Mouse (Mus musculus) liver, postnatal 0 days (tissue): Measurements from ENCODE around the gene Lhfp. TPM values are rescaled to one million over a fixed set of nuclear protein-coding genes. Genes with fewer than 3 reads are reported as not detected.

Source experiments
- ATAC-seq: fragments of 200-750 bp; cut with Nextera tagmentation; 2 replicates; pipeline ENCODE4 v1.8.0; 2017; ENCODE audit warnings: mild to moderate bottlenecking, moderate library complexity
- DNase-seq: peaks from one replicate; pipeline ENCODE4 v3.0.0-alpha.2; 2016
- H3K27ac ChIP-seq: fragments of 300-500 bp; sonication (generic); 2 replicates; pipeline ENCODE4 v1.5.1; 2014; ENCODE audit warnings: antibody characterized with exemption, moderate library complexity, mild to moderate bottlenecking, low read depth
- H3K27me3 ChIP-seq: fragments of 300-500 bp; sonication (generic); 2 replicates; pipeline ENCODE4 v1.6.1; 2014; ENCODE audit warnings: low read length, control low read depth, mixed read lengths; ENCODE audit not compliant: insufficient read depth
- H3K36me3 ChIP-seq: fragments of 300-500 bp; sonication (generic); replicated peaks from 2 replicates; pipeline ENCODE4 v1.6.1; 2014; ENCODE audit warnings: mild to moderate bottlenecking, control low read depth, low read length, moderate library complexity, mixed read lengths; ENCODE audit not compliant: insufficient read depth
- H3K4me1 ChIP-seq: fragments of 300-500 bp; sonication (generic); 2 replicates; pipeline ENCODE4 v1.6.1; 2014; ENCODE audit warnings: antibody characterized with exemption, mild to moderate bottlenecking, control low read depth; ENCODE audit not compliant: insufficient read depth
- H3K4me2 ChIP-seq: fragments of 300-500 bp; sonication (generic); 2 replicates; pipeline ENCODE4 v1.6.1; 2014; ENCODE audit warnings: low read depth, mild to moderate bottlenecking, low read length, moderate library complexity, mixed read lengths
- H3K4me3 ChIP-seq: fragments of 300-500 bp; sonication (generic); 2 replicates; pipeline ENCODE4 v1.5.1; 2014; ENCODE audit warnings: low read depth, low read length
- H3K9ac ChIP-seq: fragments of 300-500 bp; sonication (generic); replicated peaks from 2 replicates; pipeline ENCODE4 v1.6.1; 2014; ENCODE audit warnings: mild to moderate bottlenecking, moderate library complexity
- H3K9me3 ChIP-seq: fragments of 300-500 bp; sonication (generic); 2 replicates; pipeline ENCODE4 v1.6.1; 2016; ENCODE audit warnings: mild to moderate bottlenecking, control low read depth, low read length, mixed read lengths
- CTCF ChIP-seq: sonication (generic); IDR thresholded peaks from 2 replicates; pipeline ENCODE4 v1.5.1; 2016; ENCODE audit warnings: antibody characterized with exemption, low read depth
- EP300 ChIP-seq: IDR thresholded peaks from 2 replicates; pipeline ENCODE4 v1.6.1; 2016; ENCODE audit warnings: antibody characterized with exemption, low read depth, mild to moderate bottlenecking
- WGBS: fragments of 180-500 bp; shearing (Covaris S2); extraction: QIAGEN DNeasy Blood & Tissue Kit; methylation state at CpG from one replicate; pipeline ENCODE4 v1.1.7; 2014; ENCODE audit not compliant: insufficient replicate concordance; 5-methylcytosine and 5-hydroxymethylcytosine counted together
- polyA plus RNA-seq: library from polyadenylated mRNA; unstranded; fragments of >200 nt; fragmentation: Nextera tagmentation; extraction: Ambion mirVana; gene quantifications from 2 replicates; pipeline ENCODE4 v1.2.1, GENCODE M21; 2015

Lhfp gene
- polyA plus RNA-seq, 1 experiment from 2014 or later: 10.4 TPM

- 76% methylated on average over 3 of the region's 3 CpGs for WGBS
- Histone ChIP-seq H3K4me3 (no peak overlapping the region), H3K9me3 (no peaks in the 10 kb centered on the region), H3K36me3 (no peaks in the 10 kb centered on the region), H3K4me1 (no peaks in the 10 kb centered on the region), H3K9ac (no peak overlapping the region), H3K27ac (no peak overlapping the region), H3K27me3 (no peaks in the 10 kb centered on the region), H3K4me2 (no peak overlapping the region)
- DNase-seq (no peak), ATAC-seq (no peak)
- TF ChIP-seq CTCF (no peak), EP300 (no peak)
Measured at GRCm38 (mm10) chr3:53213346-53213745, 172.0 kb downstream of the Lhfp start.

DNA sequence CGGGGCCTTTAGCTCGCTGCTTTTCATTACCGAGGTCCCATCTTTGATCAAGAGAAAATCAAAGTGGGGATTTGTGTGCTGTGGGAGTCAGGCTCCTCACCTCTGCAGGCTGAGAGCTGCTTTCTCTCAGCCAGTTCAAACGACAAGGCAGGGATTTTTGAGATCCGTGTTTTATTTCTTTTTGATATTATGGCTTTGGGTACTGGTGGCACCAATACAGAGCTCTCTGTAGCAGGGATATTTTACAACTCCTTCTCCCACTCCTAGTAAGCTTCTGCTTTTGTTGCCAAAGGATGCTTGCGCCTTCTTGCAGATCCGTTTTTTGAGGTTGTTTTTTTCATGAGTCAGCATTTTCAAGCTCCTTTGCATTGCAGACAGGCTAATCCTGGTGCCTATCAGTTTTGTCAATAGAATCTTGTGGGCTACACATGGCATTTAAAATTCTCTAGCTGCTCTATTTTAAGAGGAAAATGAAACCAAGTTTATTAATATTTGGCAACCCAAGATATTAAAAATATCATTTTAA lies 172.5 kb downstream of the Lhfp start:
- WGBS: 54% methylated on average over 7 of the region's 7 CpGs
- no peaks in the 10 kb centered on the region for H3K9me3 ChIP-seq
- no peak for ATAC-seq

GRCm38 (mm10) chr3:53214386-53214785 lies 173.1 kb downstream of the Lhfp start:
- H3K9me3 ChIP-seq: no peaks in the 10 kb centered on the region
- WGBS: 74% methylated on average over 4 of the region's 4 CpGs
- no peak for ATAC-seq

More for the DNA sequence above, 172.5 kb downstream of the Lhfp start:
- no peak for TF ChIP-seq CTCF
- TF ChIP-seq EP300: no peak
- H3K4me1 ChIP-seq: no peaks in the 10 kb centered on the region
- no peaks in the 10 kb centered on the region for H3K27me3 ChIP-seq
- H3K4me2 ChIP-seq: no peak overlapping the region
- H3K9ac ChIP-seq: no peak overlapping the region
- no peaks in the 10 kb centered on the region for H3K36me3 ChIP-seq
- DNase-seq: no peak
- H3K4me3 ChIP-seq: no peak overlapping the region
- H3K27ac ChIP-seq: no peak overlapping the region

DNA sequence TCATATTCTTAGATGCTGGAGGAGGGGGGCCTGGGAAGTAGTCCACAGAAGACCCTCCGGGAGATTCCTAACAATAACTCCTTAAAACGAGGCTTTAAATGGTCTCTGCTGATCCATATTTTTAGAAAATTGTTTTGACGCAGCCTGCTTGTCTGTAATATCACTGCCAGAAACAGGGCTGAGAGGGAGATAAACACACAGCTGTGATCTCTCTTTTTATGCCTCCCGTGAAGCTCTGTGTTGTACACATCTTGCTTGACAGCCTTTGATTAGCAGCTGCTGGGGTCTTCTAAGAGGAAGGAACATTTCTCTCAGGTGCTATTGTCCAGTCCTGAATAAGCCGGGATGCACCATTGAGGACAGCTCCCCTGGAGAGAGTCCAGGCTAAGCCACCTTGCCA lies 176.4 kb downstream of the Lhfp start:
- no peak for DNase-seq
- Histone ChIP-seq H3K36me3 (no peaks in the 10 kb centered on the region), H3K4me2 (no peak overlapping the region), H3K27ac (no peak overlapping the region), H3K9me3 (no peaks in the 10 kb centered on the region), H3K27me3 (no peaks in the 10 kb centered on the region), H3K4me1 (no peaks in the 10 kb centered on the region), H3K9ac (no peak overlapping the region), H3K4me3 (no peak overlapping the region)
- WGBS: 70% methylated on average over 5 of the region's 5 CpGs
- ATAC-seq: no peak
- TF ChIP-seq EP300 (no peak), CTCF (no peak)

More at GRCm38 (mm10) chr3:53214386-53214785, 173.1 kb downstream of the Lhfp start:
- Histone ChIP-seq H3K4me1 (no peaks in the 10 kb centered on the region), H3K27me3 (no peaks in the 10 kb centered on the region), H3K4me2 (no peak overlapping the region), H3K4me3 (no peak overlapping the region), H3K36me3 (no peaks in the 10 kb centered on the region), H3K27ac (no peak overlapping the region), H3K9ac (no peak overlapping the region)
- DNase-seq: no peak
- TF ChIP-seq EP300 (no peak), CTCF (no peak)

GRCm38 (mm10) chr3:53221531-53222272 lies 180.4 kb downstream of the Lhfp start:
- H3K4me2 ChIP-seq: no peak overlapping the region
- H3K4me1 ChIP-seq: no peaks in the 10 kb centered on the region
- no peak for TF ChIP-seq CTCF
- TF ChIP-seq EP300: no peak
- H3K9me3 ChIP-seq: no peaks in the 10 kb centered on the region
- no peak overlapping the region for H3K4me3 ChIP-seq
- no peak overlapping the region for H3K9ac ChIP-seq
- H3K27me3 ChIP-seq: no peaks in the 10 kb centered on the region
- DNase-seq: no peak
- WGBS: 65% methylated on average over 5 of the region's 5 CpGs
- no peak for ATAC-seq
- no peak overlapping the region for H3K27ac ChIP-seq
- H3K36me3 ChIP-seq: no peaks in the 10 kb centered on the region

GRCm38 (mm10) chr3:53224141-53224540 lies 182.8 kb downstream of the Lhfp start:
- no peak overlapping the region for H3K4me3 ChIP-seq
- H3K27ac ChIP-seq: no peak overlapping the region
- no peaks in the 10 kb centered on the region for H3K27me3 ChIP-seq
- no peaks in the 10 kb centered on the region for H3K4me1 ChIP-seq
- TF ChIP-seq CTCF (no peak), EP300 (no peak)
- H3K4me2 ChIP-seq: no peak overlapping the region
- 74% methylated on average over 5 of the region's 5 CpGs for WGBS
- ATAC-seq (no peak), DNase-seq (no peak)
- no peaks in the 10 kb centered on the region for H3K36me3 ChIP-seq
- no peak overlapping the region for H3K9ac ChIP-seq
- H3K9me3 ChIP-seq: no peaks in the 10 kb centered on the region
